Mouse (Mus musculus) thymus, postnatal 36 days (tissue): Measurements from ENCODE around the gene Canx.
A peak's percentile ranks its signal among the peaks of the same experiment; 100 is the strongest.
"Not testable (repeated sequence)": the region's sequence is repeated elsewhere in the genome, so short reads cannot be mapped to it uniquely, and the experiment has no call there.

Source experiments
- DNase-seq, 2 experiments: peaks; one replicate each; pipeline ENCODE4 v3.0.0; 2022; ENCODE audit warnings: mixed read lengths in 2 of 2

Canx gene

DNA sequence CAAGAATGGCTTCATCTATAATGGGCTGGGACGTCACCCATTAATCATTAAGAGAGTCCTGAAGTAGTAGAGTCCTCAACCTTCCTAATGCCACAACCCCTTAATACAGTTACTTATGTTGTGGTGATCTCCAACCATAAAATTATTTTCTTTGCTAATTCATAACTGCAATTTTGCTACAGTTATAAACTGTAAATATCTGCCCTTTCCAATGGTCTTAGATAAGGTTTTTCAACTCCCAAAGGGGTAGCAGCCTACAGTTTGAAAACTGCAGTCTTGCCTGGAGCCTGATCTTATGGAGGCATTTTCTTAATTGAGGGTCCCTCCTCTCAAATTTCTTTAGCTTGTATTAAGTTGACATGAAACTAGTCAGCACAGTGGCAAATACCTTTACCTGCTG lies 3.9 kb upstream of the Canx start:
- no peak for DNase-seq

DNA sequence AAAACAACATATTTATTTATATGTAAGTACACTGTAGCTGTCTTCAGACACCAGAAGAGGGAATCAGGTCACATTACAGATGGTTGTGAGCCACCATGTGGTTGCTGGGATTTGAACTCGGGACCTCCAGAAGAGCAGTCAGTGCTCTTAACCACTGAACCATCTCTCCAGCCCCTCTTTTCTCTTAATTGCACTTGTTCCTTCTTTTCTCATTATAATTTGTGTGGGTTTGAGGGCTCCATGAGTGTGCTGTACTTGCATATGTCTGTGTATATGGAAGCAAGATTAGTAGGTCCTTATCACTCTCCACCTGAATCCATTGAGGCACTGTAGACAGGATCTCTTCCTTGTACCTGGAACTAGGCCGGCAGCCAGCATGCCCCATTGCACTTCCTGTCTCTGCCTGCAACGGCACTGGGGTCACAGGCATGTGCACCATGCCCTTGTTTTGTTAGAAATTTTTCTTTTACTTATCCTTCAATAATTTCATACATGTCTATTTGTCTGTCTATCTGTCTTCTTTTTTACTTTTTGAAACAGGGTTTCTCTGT lies 2.7 kb upstream of the Canx start:
- DNase-seq: peak in 1 of 2 experiments; percentile 8

GRCm38 (mm10) chr11:50326302-50326966 lies 961 bp upstream of the Canx start:
- DNase-seq: no peak

GRCm38 (mm10) chr11:50324751-50325471 lies 562 bp downstream of the Canx start:
- no peak for DNase-seq

- DNase-seq: no peak
Measured at GRCm38 (mm10) chr11:50323843-50324242, 1.6 kb downstream of the Canx start.

DNA sequence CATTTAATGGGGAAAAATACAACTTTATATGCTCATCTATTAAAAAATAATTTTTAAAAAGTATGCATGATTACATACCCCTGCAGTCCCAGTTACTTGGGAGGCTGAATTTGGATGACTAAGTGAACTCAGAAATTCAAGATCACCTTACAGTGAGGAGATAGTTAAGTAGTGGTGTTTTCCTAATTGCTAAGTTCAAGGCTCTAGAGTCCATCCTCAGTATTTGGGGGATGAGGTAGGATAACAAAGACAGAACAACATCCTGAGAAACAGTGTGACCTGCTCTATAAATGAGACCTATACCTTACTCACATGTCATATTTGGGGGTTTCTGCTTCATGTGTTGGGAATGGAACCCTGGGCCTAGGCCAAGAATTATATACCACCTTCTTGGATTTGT lies 3.1 kb downstream of the Canx start:
- DNase-seq: no peak

DNA sequence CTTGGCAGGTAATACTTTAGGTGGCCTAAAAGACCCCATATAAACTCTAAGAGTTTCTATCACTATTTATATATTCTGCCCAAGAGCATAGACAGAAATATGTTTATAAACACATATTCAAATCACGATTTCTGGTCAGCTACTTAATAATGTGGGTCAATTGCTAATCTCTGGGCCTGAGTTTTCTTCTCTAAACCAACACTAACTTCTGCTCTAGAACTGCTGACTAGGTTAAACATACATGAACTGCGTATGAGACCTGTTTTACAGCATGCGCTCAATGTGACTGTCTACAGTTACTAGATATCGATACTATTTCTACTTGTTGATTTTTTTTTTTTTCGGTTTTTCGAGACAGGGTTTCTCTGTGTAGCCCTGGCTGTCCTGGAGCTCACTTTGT lies 4.2 kb downstream of the Canx start:
- DNase-seq: no peak

DNA sequence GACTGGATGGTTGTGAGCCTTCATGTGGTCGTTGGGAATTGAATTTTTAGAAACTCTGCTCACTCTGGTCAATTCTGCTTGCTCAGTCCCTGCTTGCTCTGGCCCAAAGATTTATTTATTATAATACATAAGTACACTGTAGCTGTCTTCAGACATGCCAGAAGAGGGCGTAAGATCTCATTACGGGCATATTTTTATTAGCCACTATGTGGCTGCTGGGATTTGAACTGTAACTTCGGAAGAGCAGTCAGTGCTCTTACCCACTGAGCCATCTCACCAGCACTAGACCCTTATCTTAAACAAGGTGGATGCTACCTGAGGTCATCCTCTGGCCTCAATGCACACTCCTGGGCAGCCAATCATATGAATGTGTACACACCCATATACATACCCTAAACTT lies 6.1 kb downstream of the Canx start:
- not testable (repeated sequence) for DNase-seq

DNA sequence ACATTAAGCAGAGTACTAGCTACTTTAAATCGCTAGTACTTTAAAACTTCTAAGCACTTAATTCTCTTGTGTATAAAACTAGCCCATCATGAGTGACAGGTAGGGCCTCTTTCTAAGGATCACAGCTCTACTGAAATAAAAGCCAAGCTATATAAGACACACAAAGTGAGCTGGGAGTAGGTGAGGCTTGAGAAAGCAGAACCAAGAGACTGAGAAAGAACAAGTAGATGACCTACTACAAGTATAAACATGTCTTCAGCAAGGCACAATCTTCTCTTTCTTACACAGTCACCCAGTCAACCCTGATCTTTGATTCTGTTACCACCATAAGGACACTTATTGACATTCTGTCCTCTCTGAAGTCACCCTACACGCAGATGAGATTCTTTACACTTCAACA lies 12.7 kb downstream of the Canx start:
- no peak for DNase-seq

- no peak for DNase-seq
Measured at GRCm38 (mm10) chr11:50303406-50303805, 22.1 kb downstream of the Canx start.

DNA sequence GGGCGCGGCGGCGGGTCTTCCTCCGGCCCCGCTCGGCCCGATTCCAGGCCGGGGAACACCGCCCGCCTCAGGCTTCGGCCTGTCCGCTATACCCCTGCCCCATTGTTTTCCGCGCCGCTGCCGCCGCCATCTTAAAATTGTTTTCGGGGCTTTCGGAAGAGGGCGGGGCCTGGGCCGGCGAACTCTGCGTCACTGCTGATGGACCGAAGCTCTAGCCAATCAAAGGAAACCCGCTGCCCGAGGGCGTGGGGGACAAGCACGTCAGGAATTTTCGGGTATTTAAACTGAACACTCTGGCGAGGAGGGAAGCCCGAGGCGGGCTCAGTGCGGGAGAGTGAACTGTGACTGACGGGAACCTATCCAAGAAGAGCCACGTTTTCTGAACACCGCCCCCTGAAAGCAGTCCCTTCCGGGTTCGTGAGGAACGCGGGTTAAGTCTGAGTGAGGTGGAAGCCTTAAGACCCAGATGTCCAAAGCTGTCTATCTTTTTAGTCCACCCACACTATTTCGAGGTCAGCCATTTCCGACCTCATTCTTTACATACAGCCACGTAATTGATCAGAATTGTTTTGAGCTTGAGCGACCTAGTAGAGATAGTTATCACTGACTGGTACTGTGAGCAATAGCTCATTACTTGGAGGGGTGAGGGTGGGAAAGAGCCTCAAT lies 33.1 kb downstream of the Canx start, which contains the start of gene Maml1:
TSS of gene Maml1 (minus strand) at position 122 of the 666 bp plus-strand sequence.
- DNase-seq: peak; percentile 95 to 96

- DNase-seq: peak in 1 of 2 experiments; percentile 61
Measured at GRCm38 (mm10) chr11:50291321-50292165, 33.9 kb downstream of the Canx start.

- no peak for DNase-seq
Measured at GRCm38 (mm10) chr11:50290486-50291225, 34.8 kb downstream of the Canx start.

- no peak for DNase-seq
Measured at GRCm38 (mm10) chr11:50286428-50286827, 39.0 kb downstream of the Canx start.

DNA sequence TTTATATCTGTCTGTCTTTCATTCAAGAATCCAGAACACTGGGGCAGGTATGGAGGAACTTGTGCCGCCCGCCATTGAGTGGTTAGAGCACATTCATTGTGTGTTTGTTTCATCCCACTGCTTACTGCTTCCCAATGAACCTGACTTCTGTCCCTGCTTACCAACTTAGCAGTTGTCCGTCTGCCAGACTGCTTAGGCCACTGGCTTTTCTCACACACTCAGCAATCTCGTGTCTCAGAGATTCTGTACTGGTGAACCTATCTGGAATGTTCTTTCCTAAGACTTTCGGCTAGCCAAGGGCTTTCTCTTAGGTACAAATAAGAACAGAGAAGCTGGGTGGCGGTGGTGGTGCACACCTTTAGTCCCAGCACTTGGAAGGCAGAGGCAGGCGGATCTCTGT lies 39.8 kb downstream of the Canx start:
- DNase-seq: no peak

DNA sequence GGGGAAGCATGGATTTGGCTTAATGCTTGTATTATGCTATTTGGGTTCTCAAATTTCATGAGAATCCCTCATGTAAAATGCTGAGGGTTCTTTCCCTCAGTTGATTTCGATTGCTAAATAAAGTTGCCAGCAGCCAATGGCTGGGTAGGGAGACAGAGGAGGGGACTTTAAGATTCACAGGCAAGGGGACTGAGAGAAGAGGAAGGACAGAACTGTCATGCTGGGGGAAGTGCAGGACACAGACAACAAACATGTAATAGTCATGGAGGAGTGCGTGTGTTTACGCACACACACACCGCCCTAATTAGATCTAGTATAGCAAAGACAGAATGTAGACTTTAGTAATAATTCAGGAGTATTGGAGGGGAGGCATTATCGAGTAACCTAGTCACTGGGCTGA lies 40.2 kb downstream of the Canx start:
- DNase-seq: no peak

GRCm38 (mm10) chr11:50280053-50280452 lies 45.4 kb downstream of the Canx start:
- DNase-seq: no peak

GRCm38 (mm10) chr11:50279005-50279404 lies 46.5 kb downstream of the Canx start:
- no peak for DNase-seq

- no peak for DNase-seq
Measured at GRCm38 (mm10) chr11:50277706-50278105, 47.8 kb downstream of the Canx start.

- no peak for DNase-seq
Measured at GRCm38 (mm10) chr11:50277025-50277424, 48.4 kb downstream of the Canx start.

GRCm38 (mm10) chr11:50275568-50276151 lies 49.8 kb downstream of the Canx start:
- no peak for DNase-seq
